Mouse (Mus musculus) cerebellum, adult 2 months (tissue): Measurements from ENCODE around the gene Noc2l.

ENCODE experiments used
- CTCF ChIP-seq: fragments of 200-500 bp; IDR thresholded peaks from 2 replicates; pipeline ENCODE4 v1.5.1; 2011; ENCODE audit warnings: low read depth, mild to moderate bottlenecking, control low read depth, low read length, moderate library complexity, borderline replicate concordance; ENCODE audit not compliant: insufficient read depth
- POLR2A ChIP-seq: fragments of 200-500 bp; IDR thresholded peaks from 2 replicates; pipeline ENCODE4 v1.6.1; 2011; ENCODE audit warnings: low read length, control low read depth, borderline replicate concordance; ENCODE audit not compliant: insufficient read depth

DNA sequence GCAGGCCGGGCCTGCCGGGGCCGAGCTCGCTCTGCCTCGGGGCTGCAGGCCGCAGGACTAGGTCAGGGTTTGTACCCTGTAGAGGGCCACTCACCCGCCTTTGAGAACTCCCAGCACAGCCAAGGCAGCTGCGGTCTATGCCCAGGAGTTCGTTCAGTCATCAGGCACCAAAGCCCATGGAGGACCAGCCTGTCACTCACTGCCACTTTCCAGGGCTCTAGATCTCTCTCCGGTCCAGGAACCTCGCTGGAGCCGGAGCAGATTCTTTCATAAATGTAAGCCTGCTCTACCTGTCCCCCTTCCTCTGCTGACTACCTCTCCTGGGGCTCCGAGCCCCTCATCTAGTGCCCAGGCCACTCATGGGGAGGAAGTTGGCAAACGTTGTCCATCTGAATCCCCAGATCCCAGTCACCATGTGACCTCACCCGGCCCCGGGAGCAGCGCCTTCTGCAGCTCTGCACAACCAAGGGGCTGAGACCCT is 1.7 kb upstream of the Noc2l start:
- TF ChIP-seq CTCF (no peak), POLR2A (no peak)
